Mouse (Mus musculus) neural tube, embryonic 15.5 days (tissue): ENCODE results near the gene Fntb. TPM values are rescaled to one million over a fixed set of nuclear protein-coding genes. Genes with fewer than 3 reads are reported as not detected.

Experiments
- ATAC-seq: fragments of 200-750 bp; cut with Nextera tagmentation; 2 replicates; pipeline ENCODE4 v1.8.0; 2017; ENCODE audit warnings: mild to moderate bottlenecking, moderate TSS enrichment, moderate library complexity; ENCODE audit not compliant: low FRiP score
- H3K27ac ChIP-seq: fragments of 300-500 bp; sonication (generic); replicated peaks from 2 replicates; pipeline ENCODE4 v1.5.1; 2015; ENCODE audit warnings: mild to moderate bottlenecking, inconsistent platforms
- H3K27me3 ChIP-seq: fragments of 300-500 bp; sonication (generic); replicated peaks from 2 replicates; pipeline ENCODE4 v1.6.1; 2015; ENCODE audit warnings: inconsistent platforms
- H3K36me3 ChIP-seq: fragments of 300-500 bp; sonication (generic); 2 replicates; pipeline ENCODE4 v1.6.1; 2015; ENCODE audit warnings: inconsistent platforms
- H3K4me1 ChIP-seq: fragments of 300-500 bp; sonication (generic); 2 replicates; pipeline ENCODE4 v1.6.1; 2015; ENCODE audit warnings: inconsistent platforms
- H3K4me2 ChIP-seq: fragments of 300-500 bp; sonication (generic); 2 replicates; pipeline ENCODE4 v1.6.1; 2015; ENCODE audit warnings: inconsistent platforms, mild to moderate bottlenecking, moderate library complexity
- H3K4me3 ChIP-seq: fragments of 300-500 bp; sonication (generic); replicated peaks from 2 replicates; pipeline ENCODE4 v1.5.1; 2015; ENCODE audit warnings: mild to moderate bottlenecking, inconsistent platforms
- H3K9ac ChIP-seq: fragments of 300-500 bp; sonication (generic); replicated peaks from 2 replicates; pipeline ENCODE4 v1.6.1; 2015; ENCODE audit warnings: mild to moderate bottlenecking, inconsistent platforms
- H3K9me3 ChIP-seq: fragments of 300-500 bp; sonication (generic); replicated peaks from 2 replicates; pipeline ENCODE4 v1.6.1; 2016; ENCODE audit warnings: inconsistent platforms
- WGBS: fragments of 180-500 bp; shearing (Covaris S2); methylation state at CpG from one replicate; pipeline ENCODE4 v1.1.7; 2015; ENCODE audit warnings: mixed read lengths; 5-methylcytosine and 5-hydroxymethylcytosine counted together
- polyA plus RNA-seq: library from polyadenylated mRNA; unstranded; fragments of >200 nt; fragmentation: Nextera tagmentation; extraction: Ambion mirVana; gene quantifications from 2 replicates; pipeline ENCODE4 v1.2.1, GENCODE M21; 2015

Fntb gene
- polyA plus RNA-seq, 1 experiment from 2014 or later, result 41.5 TPM

DNA sequence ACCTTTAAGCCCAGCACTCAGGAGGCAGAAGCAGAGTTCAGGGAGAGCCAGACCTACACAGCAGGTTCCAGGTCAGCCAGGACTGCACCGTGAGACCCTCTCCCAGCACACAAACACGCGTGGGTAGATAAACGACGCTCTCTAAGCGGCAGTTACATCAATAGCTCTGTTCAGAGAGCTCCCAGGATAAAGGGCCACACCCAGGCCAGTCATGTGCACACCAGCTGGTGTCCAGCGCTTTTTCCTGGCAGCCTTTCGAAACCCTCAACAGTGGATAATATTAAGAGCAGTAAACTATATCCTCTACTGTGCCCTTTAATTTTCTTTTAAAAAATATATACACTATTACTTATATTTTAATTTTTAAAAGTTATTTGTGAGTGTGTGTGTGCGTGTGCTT, 146.8 kb downstream of the Fntb start:
- no peak overlapping the region for H3K27ac ChIP-seq
- no peak for ATAC-seq
- peaks cover 19% of the 10 kb centered on the region; the same call in 1 of the 2 replicates for H3K36me3 ChIP-seq
- H3K9ac ChIP-seq, result no peak overlapping the region
- H3K9me3 ChIP-seq, result no peaks in the 10 kb centered on the region
- no peak overlapping the region for H3K4me2 ChIP-seq
- H3K4me1 ChIP-seq, result peaks cover 6% of the 10 kb centered on the region; the same call in 1 of the 2 replicates
- H3K27me3 ChIP-seq, result no peaks in the 10 kb centered on the region
- H3K4me3 ChIP-seq, result no peak overlapping the region
- WGBS, result 71% methylated on average over 9 of the region's 9 CpGs

DNA sequence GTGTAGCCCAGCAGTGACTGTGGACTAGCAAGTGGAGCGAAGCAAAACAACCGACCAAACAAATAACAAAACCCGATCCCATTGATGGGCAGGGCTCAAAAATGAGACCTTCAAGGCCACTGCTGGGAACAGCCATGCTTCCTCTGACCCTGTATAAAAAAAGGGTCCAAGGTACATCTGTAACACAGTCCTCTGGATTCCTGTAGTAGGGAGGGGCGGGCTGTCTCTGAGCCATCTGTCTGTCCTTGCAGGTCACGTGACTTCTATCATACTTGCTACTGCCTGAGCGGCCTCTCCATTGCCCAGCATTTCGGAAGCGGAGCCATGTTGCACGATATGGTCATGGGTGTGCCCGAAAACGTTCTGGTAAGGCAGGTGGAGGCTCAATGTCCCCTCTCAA, 150.8 kb downstream of the Fntb start:
- no peaks in the 10 kb centered on the region for H3K27me3 ChIP-seq
- H3K9me3 ChIP-seq, result no peaks in the 10 kb centered on the region
- peaks cover 21% of the 10 kb centered on the region; the same call in 1 of the 2 replicates for H3K36me3 ChIP-seq
- H3K9ac ChIP-seq, result no peak overlapping the region
- 92% methylated on average over 11 of the region's 11 CpGs for WGBS
- ATAC-seq, result no peak
- no peak overlapping the region for H3K4me3 ChIP-seq
- H3K27ac ChIP-seq, result no peak overlapping the region
- H3K4me2 ChIP-seq, result no peak overlapping the region
- H3K4me1 ChIP-seq, result peaks cover 4% of the 10 kb centered on the region; the same call in 1 of the 2 replicates

DNA sequence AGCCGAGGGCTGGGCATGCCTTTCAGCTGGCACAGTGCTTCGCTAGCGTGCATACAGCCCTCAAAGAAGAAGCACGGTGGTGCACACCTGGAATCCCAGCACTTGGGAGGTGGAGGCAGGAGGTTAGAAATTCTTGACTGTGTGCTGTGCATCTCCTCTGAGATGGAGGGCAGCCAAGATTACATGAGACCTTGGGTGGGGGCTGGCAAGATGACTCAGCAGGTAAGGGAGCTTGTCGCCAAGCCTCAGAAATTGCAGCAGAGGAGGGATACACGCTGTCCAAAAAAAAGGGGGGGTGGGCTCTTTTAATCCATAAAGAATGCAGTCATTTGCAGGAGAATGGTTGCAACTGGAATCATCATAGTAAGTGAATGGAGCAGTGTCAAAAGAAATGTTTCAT, 152.7 kb downstream of the Fntb start:
- H3K9me3 ChIP-seq, result no peaks in the 10 kb centered on the region
- no peaks in the 10 kb centered on the region for H3K27me3 ChIP-seq
- H3K4me1 ChIP-seq, result no peaks in the 10 kb centered on the region
- H3K9ac ChIP-seq, result no peak overlapping the region
- H3K4me2 ChIP-seq, result no peak overlapping the region
- H3K36me3 ChIP-seq, result peaks cover 17% of the 10 kb centered on the region; the same call in 1 of the 2 replicates
- 75% methylated on average over 6 of the region's 6 CpGs for WGBS
- ATAC-seq, result no peak
- no peak overlapping the region for H3K27ac ChIP-seq
- H3K4me3 ChIP-seq, result no peak overlapping the region

DNA sequence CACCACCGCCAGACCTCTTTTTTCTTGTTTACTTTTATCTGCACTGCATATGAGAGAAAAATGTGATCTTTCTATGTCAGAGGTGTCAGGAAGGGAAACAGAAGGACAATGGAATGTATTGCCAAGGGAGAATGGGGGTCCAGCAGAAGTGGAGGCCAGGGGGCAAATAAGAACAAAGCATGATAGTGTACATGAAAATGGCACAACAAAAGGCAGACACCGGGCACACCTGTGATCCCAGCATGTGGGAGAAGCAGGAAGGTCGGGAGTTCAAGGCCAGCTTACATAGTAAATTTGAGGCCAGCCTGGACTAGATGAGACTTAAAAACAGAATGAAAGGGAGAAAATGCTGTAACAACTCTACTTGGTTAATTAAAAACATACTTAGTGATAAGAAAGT, 153.5 kb downstream of the Fntb start:
- Histone ChIP-seq H3K36me3 (peaks cover 17% of the 10 kb centered on the region; the same call in 1 of the 2 replicates), H3K9ac (no peak overlapping the region), H3K27me3 (no peaks in the 10 kb centered on the region), H3K9me3 (no peaks in the 10 kb centered on the region), H3K4me1 (no peaks in the 10 kb centered on the region), H3K4me2 (no peak overlapping the region), H3K4me3 (no peak overlapping the region), H3K27ac (no peak overlapping the region)
- 51% methylated on average over 3 of the region's 3 CpGs for WGBS
- no peak for ATAC-seq

DNA sequence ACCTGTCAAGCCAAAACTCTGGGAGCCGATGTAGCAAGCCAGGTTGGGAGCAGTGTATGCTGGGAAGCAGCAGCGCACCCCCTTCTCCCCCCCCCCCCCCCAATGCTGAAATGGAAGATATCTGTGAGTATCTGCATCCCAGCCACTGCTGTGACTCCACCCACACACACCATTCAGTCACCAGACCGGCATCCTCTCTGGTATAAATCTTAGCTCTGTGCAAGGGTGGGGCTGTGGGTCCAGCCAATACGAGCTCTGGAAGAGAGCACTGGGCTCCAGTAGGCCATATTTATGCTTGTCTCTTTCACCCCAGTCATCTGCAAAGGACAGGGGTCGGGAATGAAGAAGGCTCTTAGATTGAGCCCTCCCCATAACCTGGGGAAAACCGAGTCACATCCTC, 155.0 kb downstream of the Fntb start:
- Histone ChIP-seq H3K27me3 (no peaks in the 10 kb centered on the region), H3K9ac (no peak overlapping the region), H3K27ac (no peak overlapping the region), H3K9me3 (no peaks in the 10 kb centered on the region), H3K4me1 (no peaks in the 10 kb centered on the region), H3K4me2 (no peak overlapping the region), H3K4me3 (no peak overlapping the region), H3K36me3 (peaks cover 17% of the 10 kb centered on the region; the same call in 1 of the 2 replicates)
- ATAC-seq, result no peak; the same call in 1 of the 2 replicates
- 71% methylated on average over 6 of the region's 6 CpGs for WGBS

DNA sequence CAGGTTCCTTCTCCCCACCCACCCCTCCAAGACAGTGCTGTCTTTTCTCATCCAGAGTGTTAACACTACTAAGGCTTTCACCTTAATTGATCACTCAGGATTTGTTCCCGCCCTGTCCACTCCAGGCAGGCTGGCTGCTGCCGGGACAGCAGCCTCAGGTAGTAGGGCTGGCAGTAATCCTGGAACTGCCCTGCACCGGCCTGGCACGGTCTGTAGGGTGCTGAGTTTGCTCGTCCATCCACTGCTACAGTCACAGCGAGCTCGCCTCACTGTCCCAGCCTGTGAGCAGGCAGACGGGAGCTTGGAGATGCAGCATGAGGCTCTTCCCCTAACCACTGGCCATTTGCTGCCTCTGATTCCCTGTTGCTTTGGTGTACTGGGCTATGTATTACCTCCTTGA, 155.6 kb downstream of the Fntb start:
- Histone ChIP-seq H3K4me3 (no peak overlapping the region), H3K27ac (no peak overlapping the region), H3K36me3 (peaks cover 17% of the 10 kb centered on the region; the same call in 1 of the 2 replicates), H3K4me1 (no peaks in the 10 kb centered on the region), H3K9me3 (no peaks in the 10 kb centered on the region), H3K9ac (no peak overlapping the region), H3K27me3 (no peaks in the 10 kb centered on the region), H3K4me2 (no peak overlapping the region)
- ATAC-seq, result no peak
- WGBS, result 91% methylated on average over 8 of the region's 8 CpGs

DNA sequence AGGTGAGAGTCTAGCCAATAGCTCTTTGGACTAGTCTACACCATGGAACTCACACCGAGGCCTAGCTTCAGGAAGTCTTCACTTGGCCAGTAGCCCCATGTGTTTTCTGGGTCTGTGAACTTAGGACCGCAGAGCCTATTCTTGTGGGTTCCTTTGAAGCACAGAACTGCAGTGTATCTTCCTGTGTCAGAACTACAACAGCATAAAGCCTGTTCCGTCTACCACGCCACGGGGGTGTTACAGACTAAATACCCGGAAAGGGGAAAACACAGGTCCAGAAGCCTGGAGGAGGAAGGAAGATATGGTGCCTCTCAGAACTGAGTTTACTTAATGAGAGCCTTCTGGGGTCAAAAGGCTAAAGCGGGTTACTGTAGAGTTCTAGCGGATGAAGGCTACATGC, 157.7 kb downstream of the Fntb start:
- Histone ChIP-seq H3K9ac (no peak overlapping the region), H3K9me3 (no peaks in the 10 kb centered on the region), H3K27ac (no peak overlapping the region), H3K4me3 (no peak overlapping the region), H3K27me3 (no peaks in the 10 kb centered on the region), H3K36me3 (0 out of 2 replicates have a peak, but pooled peaks cover 8% of the 10 kb centered on the region), H3K4me1 (no peaks in the 10 kb centered on the region), H3K4me2 (no peak overlapping the region)
- WGBS, result 92% methylated on average over 8 of the region's 8 CpGs
- ATAC-seq, result no peak

DNA sequence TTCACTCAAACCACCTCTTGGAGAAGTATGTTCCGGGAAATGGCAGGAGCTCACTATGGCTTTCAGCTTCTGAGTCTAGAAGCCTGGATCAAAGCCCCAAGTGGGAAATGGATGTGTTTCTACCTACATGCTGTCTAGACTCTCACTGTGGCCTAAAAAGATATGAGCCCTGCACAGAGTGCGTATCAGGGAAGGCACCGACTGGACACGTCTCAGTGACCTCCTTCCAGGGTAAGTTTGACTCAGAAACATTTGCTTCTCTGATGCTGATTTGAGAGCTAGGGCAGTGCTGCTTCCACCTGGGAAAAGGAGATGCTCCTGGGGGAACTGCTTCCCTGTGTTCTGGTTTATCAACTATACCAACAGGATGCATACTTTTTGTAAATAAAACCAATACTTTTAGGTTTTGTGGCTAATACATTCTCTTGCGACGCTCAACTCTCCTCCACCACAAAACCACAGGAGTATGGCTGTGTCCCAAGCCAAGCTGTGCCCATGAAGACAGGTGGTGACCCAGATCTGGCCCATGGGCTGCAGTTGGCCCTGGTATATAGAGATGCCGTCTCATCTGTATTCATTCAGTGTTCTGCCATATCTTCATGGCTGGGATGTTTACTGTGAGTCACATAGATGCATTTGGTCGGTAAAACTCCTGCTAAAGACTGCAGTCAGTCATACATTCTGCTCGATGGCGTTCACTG, 159.7 kb downstream of the Fntb start:
- Histone ChIP-seq H3K27ac (no peak overlapping the region), H3K9ac (no peak overlapping the region), H3K4me1 (no peaks in the 10 kb centered on the region), H3K9me3 (no peaks in the 10 kb centered on the region), H3K4me3 (no peak overlapping the region), H3K4me2 (no peak overlapping the region), H3K36me3 (0 out of 2 replicates have a peak, but pooled peaks cover 6% of the 10 kb centered on the region), H3K27me3 (no peaks in the 10 kb centered on the region)
- WGBS, result 92% methylated on average over 10 of the region's 10 CpGs
- ATAC-seq, result no peak

DNA sequence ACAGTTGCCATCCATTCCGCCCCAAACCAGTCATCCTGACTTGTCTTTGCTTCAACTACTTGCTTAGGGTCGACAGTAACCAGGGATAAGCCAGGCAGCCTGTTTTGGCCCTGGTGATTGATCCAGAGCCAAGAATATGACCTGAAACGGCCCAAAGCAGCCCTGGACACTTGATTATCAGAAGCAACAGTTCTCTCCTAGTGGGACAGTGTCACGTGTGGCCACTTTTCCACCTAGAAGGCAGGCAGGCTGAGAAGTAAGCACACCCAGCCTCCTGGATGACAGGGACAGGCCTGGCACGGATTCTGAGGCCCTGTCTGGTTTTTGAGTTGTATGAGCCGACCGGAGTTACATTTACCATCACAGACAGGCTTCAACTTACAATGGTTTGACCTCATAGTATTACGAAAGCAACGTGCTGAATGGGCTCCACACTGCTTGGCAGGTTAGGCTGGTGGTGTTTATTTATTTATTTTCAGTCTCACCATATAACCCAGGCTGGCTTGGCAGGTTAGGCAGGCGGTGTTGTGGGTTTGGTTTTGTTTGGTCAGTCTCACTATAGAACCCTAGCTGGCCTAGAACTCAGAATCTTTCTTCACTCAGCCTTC, 161.1 kb downstream of the Fntb start:
- no peaks in the 10 kb centered on the region for H3K4me1 ChIP-seq
- H3K27me3 ChIP-seq, result no peaks in the 10 kb centered on the region
- no peak overlapping the region for H3K27ac ChIP-seq
- H3K36me3 ChIP-seq, result no peaks in the 10 kb centered on the region
- no peak overlapping the region for H3K4me3 ChIP-seq
- WGBS, result 84% methylated on average over 10 of the region's 10 CpGs
- H3K4me2 ChIP-seq, result no peak overlapping the region
- H3K9ac ChIP-seq, result no peak overlapping the region
- H3K9me3 ChIP-seq, result no peaks in the 10 kb centered on the region
- no peak for ATAC-seq

DNA sequence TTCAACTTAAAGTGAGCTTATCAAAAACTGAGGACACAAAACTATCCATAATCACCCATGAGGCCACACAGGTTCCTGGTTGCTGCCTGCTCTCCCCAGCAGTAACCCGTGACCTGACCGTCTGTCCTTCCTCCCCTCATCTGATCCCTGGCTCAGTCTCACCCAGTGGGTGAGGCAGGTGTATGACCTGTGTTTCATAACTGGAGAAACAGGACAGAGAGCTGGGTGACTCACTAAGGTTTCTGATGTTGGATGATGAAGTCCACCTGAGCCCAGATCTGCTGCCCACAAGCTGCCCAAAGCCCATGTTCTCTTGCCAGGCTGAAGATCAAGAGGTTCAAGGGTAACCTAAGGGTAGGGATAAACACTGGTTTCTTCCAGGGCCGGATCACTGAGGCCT, 161.6 kb downstream of the Fntb start:
- Histone ChIP-seq H3K4me1 (no peaks in the 10 kb centered on the region), H3K36me3 (peaks cover 2% of the 10 kb centered on the region; the same call in 1 of the 2 replicates), H3K9me3 (no peaks in the 10 kb centered on the region), H3K27me3 (no peaks in the 10 kb centered on the region), H3K4me2 (no peak overlapping the region), H3K9ac (no peak overlapping the region), H3K27ac (no peak overlapping the region), H3K4me3 (no peak overlapping the region)
- 87% methylated on average over 3 of the region's 3 CpGs for WGBS
- no peak for ATAC-seq

DNA sequence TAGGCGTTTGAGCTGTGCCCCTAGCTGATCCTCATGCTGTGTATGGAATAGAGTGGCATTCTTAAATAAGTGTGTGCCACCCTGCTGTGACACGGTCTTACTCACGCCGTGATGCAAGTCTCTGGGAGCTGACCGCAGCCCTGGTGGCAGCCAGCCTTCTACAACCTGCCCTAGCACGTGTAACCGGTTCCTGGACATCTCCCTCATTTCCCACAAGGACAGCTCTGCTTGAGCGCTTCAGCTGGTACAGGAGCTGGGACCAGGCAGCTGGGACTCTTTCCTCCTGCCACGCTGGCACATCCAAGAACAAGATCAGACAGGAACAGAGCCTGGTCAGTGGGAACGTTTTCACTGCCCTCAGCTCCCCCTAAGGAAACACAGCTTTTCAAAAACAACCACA, 162.2 kb downstream of the Fntb start:
- Histone ChIP-seq H3K9ac (no peak overlapping the region), H3K4me1 (no peaks in the 10 kb centered on the region), H3K27me3 (no peaks in the 10 kb centered on the region), H3K4me3 (no peak overlapping the region), H3K4me2 (no peak overlapping the region), H3K36me3 (peaks cover 8% of the 10 kb centered on the region; the same call in 1 of the 2 replicates), H3K9me3 (no peaks in the 10 kb centered on the region), H3K27ac (no peak overlapping the region)
- ATAC-seq, result no peak
- WGBS, result 58% methylated on average over 10 of the region's 10 CpGs

DNA sequence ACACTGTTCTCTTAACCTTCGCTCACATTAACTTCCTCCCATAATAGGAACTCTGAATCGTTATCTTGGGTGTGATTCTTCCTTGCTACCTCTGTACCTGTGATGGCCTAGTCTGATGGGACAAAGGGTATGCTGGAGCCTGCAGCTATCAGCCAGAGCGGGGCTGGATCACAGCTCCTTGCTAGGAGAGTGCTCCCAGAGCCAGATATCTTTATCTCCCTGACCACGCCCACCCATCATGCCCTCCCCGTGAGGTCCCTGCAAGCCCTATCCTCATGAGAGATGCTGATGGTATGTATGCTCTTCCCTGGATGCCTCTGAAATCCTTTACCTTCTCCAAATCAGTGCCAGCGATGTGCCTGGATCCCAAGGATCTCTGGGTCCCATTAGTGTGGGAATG, 164.8 kb downstream of the Fntb start:
- Histone ChIP-seq H3K36me3 (peaks cover 12% of the 10 kb centered on the region), H3K4me1 (no peaks in the 10 kb centered on the region), H3K4me2 (no peak overlapping the region), H3K4me3 (no peak overlapping the region), H3K9me3 (no peaks in the 10 kb centered on the region), H3K27me3 (no peaks in the 10 kb centered on the region), H3K9ac (no peak overlapping the region), H3K27ac (no peak overlapping the region)
- WGBS, result 82% methylated on average over 6 of the region's 6 CpGs
- ATAC-seq, result no peak
